Mouse (Mus musculus) kidney, postnatal 0 days (tissue): ENCODE results near the gene Elobl. TPM values are rescaled to one million over a fixed set of nuclear protein-coding genes. Genes with fewer than 3 reads are reported as not detected.

Experiments
- ATAC-seq: fragments of 200-750 bp; cut with Nextera tagmentation; replicated peaks from 2 replicates; pipeline ENCODE4 v1.8.0; 2017; ENCODE audit warnings: low read depth, moderate number of reproducible peaks, moderate TSS enrichment, moderate library complexity; ENCODE audit not compliant: low FRiP score
- DNase-seq: peaks from one replicate; pipeline ENCODE4 v3.0.0-alpha.2; 2016; ENCODE audit warnings: low spot score
- H3K27ac ChIP-seq: fragments of 300-500 bp; sonication (generic); 2 replicates; pipeline ENCODE4 v1.5.1; 2014; ENCODE audit warnings: mild to moderate bottlenecking
- H3K27me3 ChIP-seq: fragments of 300-500 bp; sonication (generic); 2 replicates; pipeline ENCODE4 v1.6.1; 2014; ENCODE audit warnings: low read length, mixed read lengths; ENCODE audit not compliant: insufficient read depth
- H3K36me3 ChIP-seq: fragments of 300-500 bp; sonication (generic); 2 replicates; pipeline ENCODE4 v1.6.1; 2014; ENCODE audit warnings: low read length, mixed read lengths; ENCODE audit not compliant: insufficient read depth
- H3K4me1 ChIP-seq: fragments of 300-500 bp; sonication (generic); replicated peaks from 2 replicates; pipeline ENCODE4 v1.6.1; 2014; ENCODE audit warnings: antibody characterized with exemption, low read length, mixed read lengths; ENCODE audit not compliant: insufficient read depth
- H3K4me2 ChIP-seq: fragments of 300-500 bp; sonication (generic); 2 replicates; pipeline ENCODE4 v1.6.1; 2014; ENCODE audit warnings: mild to moderate bottlenecking, low read length, moderate library complexity, mixed read lengths
- H3K4me3 ChIP-seq: fragments of 300-500 bp; sonication (generic); replicated peaks from 2 replicates; pipeline ENCODE4 v1.5.1; 2014; ENCODE audit warnings: low read depth, low read length
- H3K9ac ChIP-seq: fragments of 300-500 bp; sonication (generic); 2 replicates; pipeline ENCODE4 v1.6.1; 2014; ENCODE audit warnings: low read depth, low read length
- H3K9me3 ChIP-seq: fragments of 300-500 bp; sonication (generic); replicated peaks from 2 replicates; pipeline ENCODE4 v1.6.1; 2016; ENCODE audit warnings: low read length, inconsistent platforms, mixed read lengths
- CTCF ChIP-seq: IDR thresholded peaks from 2 replicates; pipeline ENCODE4 v1.5.1; 2016; ENCODE audit warnings: antibody characterized with exemption, low read depth, mild to moderate bottlenecking, moderate library complexity
- WGBS: fragments of 180-500 bp; shearing (Covaris S2); extraction: QIAGEN DNeasy Blood & Tissue Kit; methylation state at CpG from one replicate; pipeline ENCODE4 v1.1.7; 2014; 5-methylcytosine and 5-hydroxymethylcytosine counted together
- polyA plus RNA-seq: library from polyadenylated mRNA; unstranded; fragments of >200 nt; fragmentation: Nextera tagmentation; extraction: Ambion mirVana; gene quantifications from 2 replicates; pipeline ENCODE4 v1.2.1, GENCODE M21; 2015

Elobl gene
- polyA plus RNA-seq, 1 experiment from 2014 or later = not detected

DNA sequence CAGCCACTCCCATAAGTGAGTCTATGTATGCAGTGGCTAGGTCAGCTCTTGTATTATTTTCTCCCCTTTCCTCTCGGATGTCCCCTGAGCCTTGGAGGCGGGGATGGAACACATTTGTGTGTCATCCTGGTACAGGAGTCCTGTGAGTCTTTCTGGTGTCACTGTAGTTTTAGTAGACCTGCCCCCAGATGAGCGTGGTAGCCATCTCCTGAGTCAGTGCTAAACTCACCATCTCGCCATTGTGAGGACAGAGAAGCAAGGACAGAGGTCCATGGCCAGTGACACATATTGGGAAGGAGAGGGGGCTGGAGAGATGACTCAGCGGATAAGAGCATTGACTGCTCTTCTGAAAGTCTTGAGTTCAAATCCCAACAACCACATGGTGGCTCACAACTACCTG is 10.5 kb upstream of the Elobl start:
- no peaks in the 10 kb centered on the region for H3K36me3 ChIP-seq
- no peak overlapping the region for H3K4me3 ChIP-seq
- H3K9me3 ChIP-seq = no peaks in the 10 kb centered on the region
- no peak for ATAC-seq
- DNase-seq = no peak
- H3K4me1 ChIP-seq = no peaks in the 10 kb centered on the region
- no peak overlapping the region for H3K27ac ChIP-seq
- no peaks in the 10 kb centered on the region for H3K27me3 ChIP-seq
- 95% methylated on average over 5 of the region's 5 CpGs for WGBS
- no peak for TF ChIP-seq CTCF
- no peak overlapping the region for H3K4me2 ChIP-seq
- no peak overlapping the region for H3K9ac ChIP-seq

DNA sequence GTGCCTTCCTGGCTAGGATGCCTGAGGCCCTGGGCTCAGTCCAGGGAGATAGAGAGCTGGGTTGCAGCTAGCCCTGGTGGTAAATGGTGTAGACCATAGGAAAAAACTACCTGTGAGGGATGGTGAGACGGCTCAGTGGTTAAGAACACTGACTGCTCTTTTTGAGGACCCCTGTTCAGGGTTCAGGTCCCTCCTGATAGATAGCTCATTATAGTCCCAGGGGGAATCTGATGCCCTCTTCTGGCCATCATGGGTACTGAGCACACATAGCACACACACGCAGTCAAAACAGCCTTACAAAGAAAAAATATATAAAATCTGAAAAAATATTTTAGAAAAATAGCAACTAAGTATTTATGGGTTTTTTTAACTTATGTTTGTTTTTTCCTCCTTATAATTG is 9.6 kb upstream of the Elobl start:
- Histone ChIP-seq H3K27ac (no peak overlapping the region), H3K9me3 (no peaks in the 10 kb centered on the region), H3K9ac (no peak overlapping the region), H3K4me2 (no peak overlapping the region), H3K4me1 (no peaks in the 10 kb centered on the region), H3K27me3 (no peaks in the 10 kb centered on the region), H3K4me3 (no peak overlapping the region), H3K36me3 (no peaks in the 10 kb centered on the region)
- ATAC-seq (no peak), DNase-seq (no peak)
- TF ChIP-seq CTCF = peak; percentile 54
- WGBS = 86% methylated on average over 2 of the region's 2 CpGs

DNA sequence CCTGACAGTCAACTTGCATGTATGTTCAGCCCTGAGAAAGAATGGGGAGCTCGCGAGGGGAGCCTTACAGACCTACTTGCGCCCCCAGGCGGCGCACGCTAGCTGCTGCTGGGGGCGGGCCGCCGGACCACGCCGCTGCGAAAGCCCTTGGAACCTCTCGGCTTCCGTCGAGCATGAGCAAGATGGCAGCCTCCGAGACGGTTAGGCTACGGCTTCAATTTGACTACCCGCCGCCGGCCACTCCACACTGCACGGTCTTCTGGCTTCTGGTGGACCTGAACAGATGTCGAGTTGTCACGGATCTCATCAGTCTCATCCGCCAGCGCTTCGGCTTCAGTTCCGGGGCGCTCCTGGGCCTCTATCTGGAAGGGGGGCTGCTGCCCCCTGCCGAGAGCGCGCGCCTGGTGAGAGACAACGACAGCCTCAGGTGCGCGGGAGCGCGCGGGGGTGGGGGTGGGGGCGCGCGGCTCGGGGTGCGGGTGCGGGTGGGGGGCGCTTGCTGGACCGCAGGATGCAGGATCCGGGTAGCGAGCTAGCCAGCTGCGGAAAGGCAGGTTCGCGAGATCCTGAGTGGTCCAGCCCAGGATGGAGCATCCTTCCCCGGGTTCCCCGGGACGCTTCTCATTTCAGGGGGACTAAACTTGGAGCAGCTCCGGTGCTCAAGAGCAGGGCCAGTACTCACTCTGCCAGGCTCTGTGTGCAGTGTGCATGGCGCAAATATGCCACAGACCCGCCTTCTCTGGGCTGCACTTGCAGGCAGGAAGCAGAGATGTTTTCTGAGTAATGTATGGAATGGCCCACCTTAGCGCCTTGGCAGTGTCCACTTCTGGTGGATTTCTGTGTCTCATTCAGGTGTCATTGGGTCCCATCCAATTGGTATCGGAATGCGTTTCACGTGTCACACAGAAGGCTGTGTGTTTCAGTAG is 7.3 kb upstream of the Elobl start:
- ATAC-seq (peak; percentile 84), DNase-seq (peak; percentile 97)
- H3K4me1 ChIP-seq = no peaks in the 10 kb centered on the region
- peak overlapping the region; percentile 81 for H3K27ac ChIP-seq
- peak; percentile 92 for TF ChIP-seq CTCF
- H3K27me3 ChIP-seq = no peaks in the 10 kb centered on the region
- H3K9me3 ChIP-seq = no peaks in the 10 kb centered on the region
- H3K4me2 ChIP-seq = peak overlapping the region; percentile 69
- peak overlapping the region; percentile 82 for H3K4me3 ChIP-seq
- 2% methylated on average over 55 of the region's 62 CpGs for WGBS
- H3K36me3 ChIP-seq = no peaks in the 10 kb centered on the region
- H3K9ac ChIP-seq = peak overlapping the region; percentile 80

DNA sequence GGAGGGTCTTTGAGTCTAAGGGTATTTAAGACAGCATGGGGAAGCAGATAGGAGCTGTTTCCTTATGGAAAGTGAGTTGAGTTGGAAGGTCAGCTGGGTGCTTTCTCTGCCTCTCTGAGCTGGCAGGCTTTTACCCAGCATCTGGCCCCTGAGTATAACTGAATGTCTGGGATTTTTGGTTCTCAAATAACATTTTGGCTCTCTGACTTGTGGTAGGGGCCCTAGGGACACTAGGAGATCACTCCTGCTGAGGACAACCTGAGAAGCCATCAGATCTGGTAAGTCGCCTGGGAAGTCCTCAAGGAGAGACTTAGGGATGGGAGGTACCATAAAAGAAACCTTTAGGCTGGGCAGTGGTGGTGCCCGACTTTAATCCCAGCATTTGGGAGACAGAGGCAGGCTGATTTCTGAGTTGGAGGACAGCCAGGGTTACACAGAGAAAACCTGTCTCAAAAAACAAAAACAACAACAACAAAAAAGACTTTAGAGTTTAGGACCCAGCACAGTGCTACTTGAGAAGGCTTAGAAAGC is 3.5 kb upstream of the Elobl start, which contains the start of gene Coil:
Gene Coil (plus strand): TSS at position 51 of the 531 bp plus-strand sequence.
- 38% methylated on average over 2 of the region's 2 CpGs for WGBS
- H3K4me2 ChIP-seq = no peak within 1 kb of the TSS
- ATAC-seq = no peak
- TF ChIP-seq CTCF = no peak
- DNase-seq = peak; percentile 28
- no peak within 1 kb of the TSS for H3K4me3 ChIP-seq
- H3K9me3 ChIP-seq = no peaks in the 10 kb centered on the region
- H3K27ac ChIP-seq = no peak within 1 kb of the TSS
- H3K4me1 ChIP-seq = no peaks in the 10 kb centered on the region
- no peaks in the 10 kb centered on the region for H3K27me3 ChIP-seq
- no peaks in the 10 kb centered on the region for H3K36me3 ChIP-seq
- H3K9ac ChIP-seq = no peak within 1 kb of the TSS

DNA sequence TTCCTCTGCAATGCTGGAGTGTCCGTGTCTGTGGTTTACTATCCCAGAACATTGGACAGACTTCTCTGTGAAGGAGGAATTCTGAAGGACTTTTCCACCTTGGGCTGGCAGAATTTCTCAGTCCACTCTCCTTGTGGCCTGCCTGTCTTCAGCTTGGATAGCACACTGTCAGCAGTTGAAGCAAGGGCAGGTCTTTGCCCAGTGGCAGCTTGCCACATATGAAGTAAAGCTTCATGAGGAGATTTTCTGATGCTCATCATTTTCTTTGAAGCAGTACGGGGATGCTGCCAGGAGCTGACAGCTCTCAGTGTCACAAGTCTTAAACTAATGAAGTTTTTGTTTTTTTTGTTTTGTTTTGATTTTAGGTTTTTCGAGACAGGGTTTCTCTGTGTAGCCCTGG is 7.9 kb downstream of the Elobl start:
- H3K9ac ChIP-seq = no peak overlapping the region
- no peak for DNase-seq
- no peak overlapping the region for H3K27ac ChIP-seq
- TF ChIP-seq CTCF = no peak
- H3K4me3 ChIP-seq = no peak overlapping the region
- H3K36me3 ChIP-seq = no peaks in the 10 kb centered on the region
- ATAC-seq = no peak
- WGBS = 72% methylated on average over 3 of the region's 3 CpGs
- no peaks in the 10 kb centered on the region for H3K27me3 ChIP-seq
- H3K4me1 ChIP-seq = no peaks in the 10 kb centered on the region
- no peak overlapping the region for H3K4me2 ChIP-seq
- no peaks in the 10 kb centered on the region for H3K9me3 ChIP-seq

DNA sequence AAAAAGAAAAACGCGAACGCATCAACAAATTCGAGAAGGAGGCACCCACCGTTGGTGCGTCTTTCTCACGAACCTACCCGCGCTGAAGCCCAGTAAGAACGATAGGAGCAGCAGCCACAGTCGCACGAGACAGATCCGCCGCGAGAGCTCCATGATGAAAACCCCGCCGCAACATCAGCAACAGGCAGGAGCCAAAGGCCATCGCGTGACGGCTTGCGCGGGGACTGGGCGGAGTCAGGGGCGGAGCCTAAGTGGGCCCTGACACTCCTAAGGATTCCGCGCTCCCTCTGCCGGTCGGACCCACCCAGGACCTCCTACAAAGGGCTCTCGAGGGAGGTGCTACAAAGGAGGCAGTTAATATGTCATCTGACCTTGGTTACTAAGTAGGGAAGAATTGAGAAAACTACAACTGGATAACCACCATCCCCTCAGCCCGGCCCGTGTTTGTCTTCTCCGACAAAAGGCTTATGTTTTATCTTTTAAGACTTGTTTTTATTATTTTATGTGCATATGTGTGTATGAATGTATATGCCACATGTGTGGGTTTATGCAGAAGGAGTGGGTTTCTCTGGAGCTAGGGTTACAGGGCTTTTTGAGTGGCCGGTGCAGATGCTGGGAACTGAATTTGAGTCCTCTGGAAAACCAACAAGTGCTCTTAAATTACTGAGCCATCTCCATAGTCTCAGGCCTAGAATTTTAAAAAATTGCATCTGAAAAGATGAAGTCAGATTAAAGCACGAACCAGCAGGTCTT is 11.3 kb downstream of the Elobl start, which contains the start of gene Scpep1:
Gene Scpep1 (minus strand): TSS at position 249 of the 753 bp plus-strand sequence.
- Histone ChIP-seq H3K9me3 (no peaks in the 10 kb centered on the region), H3K4me1 (no peaks in the 10 kb centered on the region), H3K4me3 (peak within 1 kb of the TSS; percentile 59), H3K27ac (peak within 1 kb of the TSS; percentile 78), H3K4me2 (peak within 1 kb of the TSS; percentile 57), H3K27me3 (no peaks in the 10 kb centered on the region), H3K9ac (peak within 1 kb of the TSS; percentile 53; the same call in 1 of the 2 replicates), H3K36me3 (0 out of 2 replicates have a peak, but pooled peaks cover under 1% of the 10 kb centered on the region)
- WGBS = 3% methylated on average over 34 of the region's 34 CpGs
- peak; percentile 87 for TF ChIP-seq CTCF
- ATAC-seq (peak; percentile 97), DNase-seq (peak; percentile 99)
